Mouse (Mus musculus) bone marrow macrophage, adult 2 months (primary cell): ENCODE results near the gene Cdh24.

Experiments
- CTCF ChIP-seq: IDR thresholded peaks from 2 replicates; pipeline ENCODE4 v1.5.1; 2012; ENCODE audit warnings: low read depth, mild to moderate bottlenecking, low read length, moderate library complexity
- POLR2A ChIP-seq: IDR thresholded peaks from 2 replicates; pipeline ENCODE4 v1.6.1; 2012; ENCODE audit warnings: mild to moderate bottlenecking, low read depth, low read length, borderline replicate concordance

DNA sequence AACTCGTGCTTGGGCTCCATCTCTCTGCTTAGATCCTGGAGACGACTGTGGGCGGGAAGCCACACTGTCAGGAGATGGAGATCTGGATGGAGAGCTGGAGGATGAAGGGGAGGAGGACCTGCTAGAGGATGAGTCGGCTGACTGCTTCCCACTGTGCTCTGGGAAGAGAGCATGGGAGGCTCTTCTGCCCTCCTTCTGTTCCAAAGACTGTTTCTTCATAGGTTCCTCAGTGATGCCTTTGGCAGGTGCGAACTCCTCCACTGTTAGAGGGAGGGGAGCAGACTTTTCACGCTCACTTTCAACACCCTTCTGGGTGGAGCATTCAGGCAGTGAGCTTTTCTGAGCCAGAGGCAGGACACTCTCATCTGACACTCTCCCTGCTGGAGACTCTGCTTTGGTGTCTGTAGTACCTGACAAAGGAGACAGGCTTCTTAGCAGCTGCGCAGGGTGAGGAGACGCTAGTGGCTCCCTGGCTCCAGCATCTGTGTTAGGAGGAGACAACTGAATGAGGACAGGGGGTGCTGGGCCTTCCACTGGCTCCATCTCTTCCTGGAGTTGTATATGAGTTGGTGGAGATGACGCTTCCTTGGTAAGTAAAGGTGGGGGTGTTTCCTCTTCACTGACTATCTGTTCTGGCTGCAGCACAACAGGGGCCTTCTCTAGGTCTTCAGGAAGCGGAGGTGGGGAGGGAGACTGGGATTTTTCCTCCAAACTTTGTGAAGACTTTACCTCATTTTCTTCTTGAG lies 23.5 kb upstream of the Cdh24 start:
- no peak for TF ChIP-seq CTCF
- TF ChIP-seq POLR2A: no peak
